Mouse (Mus musculus): ENCODE data around the gene Olfr198.
"Not testable (repeated sequence)": the region's sequence is repeated elsewhere in the genome, so short reads cannot be mapped to it uniquely, and the experiment has no call there.

Gene Olfr198

DNA sequence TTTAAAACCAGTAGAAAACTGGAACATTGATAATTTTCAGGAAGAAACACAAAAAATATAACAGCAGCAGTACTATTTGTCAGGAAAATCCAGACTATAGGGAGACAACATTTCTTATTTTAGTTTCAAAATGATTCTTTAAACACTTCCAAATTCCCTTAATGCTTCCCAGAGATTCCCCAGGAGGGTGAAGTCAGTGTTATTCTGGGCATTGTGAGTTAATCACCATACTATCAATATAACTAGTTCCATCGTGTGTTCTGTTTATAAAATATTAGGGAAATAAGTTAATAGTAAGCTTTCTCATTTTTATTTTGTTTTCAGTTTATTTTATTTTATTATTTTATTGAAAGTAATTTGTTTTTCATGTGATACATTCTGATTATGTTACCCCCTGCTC is at the start of gene Olfr198:
Olfr198 (minus strand) TSS at position 101 of the 400 bp plus-strand sequence.
- not testable (repeated sequence) for DNase-seq (ENCODE audit: low read depth, low spot score)

DNA sequence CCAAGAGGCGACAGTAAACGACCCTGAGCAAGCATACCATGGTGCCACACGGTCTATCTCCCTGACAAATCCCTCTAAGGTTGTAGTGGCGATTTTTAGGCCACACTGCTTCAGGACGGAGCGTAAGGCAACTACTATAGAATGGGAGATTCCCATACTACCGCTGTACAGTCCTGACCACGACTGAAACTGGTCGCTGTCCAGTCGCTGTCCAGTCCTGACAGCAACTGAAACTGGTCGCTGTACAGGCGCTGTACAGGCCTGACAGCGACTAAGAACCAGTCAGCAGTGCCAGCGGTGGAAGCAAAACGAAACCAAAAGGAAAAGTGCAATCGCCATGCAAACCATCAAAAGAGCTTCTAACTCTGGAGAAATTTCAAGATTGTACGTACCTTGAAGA is 46.4 kb upstream of the Olfr198 start:
- no peak for DNase-seq (ENCODE audit: low read depth, low spot score)

DNA sequence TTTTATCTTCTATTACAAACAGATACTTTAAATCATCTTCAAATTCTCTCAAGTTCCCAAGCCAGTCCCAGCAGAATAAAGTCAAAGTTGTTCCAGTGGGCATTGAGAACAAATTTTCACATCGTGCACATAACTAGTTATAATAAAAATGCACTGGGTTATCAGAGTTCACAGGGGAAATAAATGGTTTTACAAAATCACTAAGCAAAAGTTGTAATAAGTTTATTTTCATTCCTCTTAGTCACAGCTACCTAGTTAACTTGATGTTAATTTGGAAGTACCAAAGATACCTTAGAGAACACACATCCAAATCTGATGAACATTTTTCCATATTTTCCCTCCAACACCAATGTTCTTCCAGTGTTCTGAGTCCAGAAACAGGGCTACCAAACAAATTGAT is 16.3 kb upstream of the Olfr198 start, which contains the start of gene Olfr199:
Olfr199 (minus strand) TSS at position 101 of the 400 bp plus-strand sequence.
- DNase-seq (ENCODE audit: low read depth, low spot score): not testable (repeated sequence)

DNA sequence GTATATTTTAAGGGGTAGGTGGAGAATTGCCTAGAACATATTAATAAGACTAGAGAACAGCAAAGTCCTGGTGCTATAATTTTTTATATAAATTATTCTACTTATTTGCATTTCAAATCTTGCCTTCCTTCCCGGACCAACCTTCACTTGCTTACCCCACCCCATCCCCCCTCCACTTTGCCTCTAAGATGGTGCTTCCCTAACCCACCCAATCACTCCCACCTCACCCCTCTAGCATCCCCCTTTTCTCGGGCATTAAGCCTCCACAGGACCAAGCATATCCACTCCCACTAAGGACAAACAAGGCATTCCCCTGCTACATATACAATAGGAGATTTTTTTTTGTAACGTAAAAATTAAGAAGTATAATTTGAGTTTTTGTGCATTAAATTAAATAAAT is 14.5 kb upstream of the Olfr198 start:
- DNase-seq (ENCODE audit: low read depth, low spot score): not testable (repeated sequence)

DNA sequence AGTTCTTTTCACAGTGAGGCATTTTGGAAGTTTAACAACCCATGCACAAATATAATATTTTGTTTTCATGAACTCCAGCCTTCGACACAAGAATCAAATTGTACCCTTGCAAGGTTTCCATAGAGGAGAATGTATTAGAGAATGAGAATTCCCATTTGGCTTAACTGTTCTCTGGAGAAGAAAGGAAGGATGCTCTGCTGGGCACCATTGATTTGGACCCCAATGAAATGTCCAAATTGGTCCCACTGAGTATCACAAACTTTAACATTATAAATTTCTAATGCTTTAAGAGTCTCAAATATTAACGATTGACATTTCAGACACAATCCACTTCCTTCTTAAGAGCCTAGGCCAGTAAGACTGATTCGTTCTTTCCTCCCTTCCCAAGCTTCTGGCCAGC is 33.0 kb downstream of the Olfr198 start, which contains the start of gene Olfr196:
Olfr196 (minus strand) TSS at position 101 of the 400 bp plus-strand sequence.
- no peak for DNase-seq (ENCODE audit: low read depth, low spot score)

DNA sequence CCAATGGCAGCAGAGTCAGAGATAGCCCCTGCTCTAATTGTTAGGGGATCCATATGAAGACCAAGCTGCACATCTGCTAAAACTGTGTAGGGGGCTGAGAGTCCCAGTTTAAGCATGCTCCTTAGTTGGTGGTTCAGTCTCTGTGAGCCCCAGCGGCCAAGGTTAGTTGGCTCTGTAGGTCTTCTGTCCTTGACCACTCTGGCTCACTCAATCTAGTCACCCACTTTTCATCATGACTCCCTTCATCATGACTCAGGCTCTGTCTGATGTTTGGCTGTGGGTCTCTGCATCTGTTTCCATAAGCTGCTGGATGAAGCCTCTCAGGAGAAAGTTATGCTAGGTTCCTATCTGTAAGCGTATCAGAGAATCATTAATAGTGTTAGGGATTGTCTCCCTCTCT is 51.3 kb downstream of the Olfr198 start:
- DNase-seq (ENCODE audit: low read depth, low spot score): no peak

Measured in WW6 (cell line).